Mouse (Mus musculus) midbrain, postnatal 0 days (tissue): ENCODE data around the gene Vps13c. TPM values are rescaled to one million over a fixed set of nuclear protein-coding genes. Genes with fewer than 3 reads are reported as not detected.

Experiments
- ATAC-seq: fragments of 200-750 bp; cut with Nextera tagmentation; 2 replicates; pipeline ENCODE4 v1.8.0; 2017; ENCODE audit warnings: moderate number of reproducible peaks, mild to moderate bottlenecking, moderate TSS enrichment, moderate library complexity; ENCODE audit not compliant: low FRiP score
- DNase-seq: peaks from one replicate; pipeline ENCODE4 v3.0.0-alpha.2; 2015; ENCODE audit warnings: low spot score
- H3K27ac ChIP-seq: fragments of 300-500 bp; sonication (generic); 2 replicates; pipeline ENCODE4 v1.5.1; 2014; ENCODE audit warnings: low read depth, mild to moderate bottlenecking, low read length, mixed read lengths
- H3K27me3 ChIP-seq: fragments of 300-500 bp; sonication (generic); 2 replicates; pipeline ENCODE4 v1.6.1; 2014; ENCODE audit warnings: low read length, control low read depth, mixed read lengths; ENCODE audit not compliant: insufficient read depth
- H3K36me3 ChIP-seq: fragments of 300-500 bp; sonication (generic); 2 replicates; pipeline ENCODE4 v1.6.1; 2014; ENCODE audit warnings: low read length, control low read depth, mixed read lengths; ENCODE audit not compliant: insufficient read depth
- H3K4me1 ChIP-seq: fragments of 300-500 bp; sonication (generic); 2 replicates; pipeline ENCODE4 v1.6.1; 2014; ENCODE audit warnings: mild to moderate bottlenecking, control low read depth, antibody characterized with exemption, low read length, mixed read lengths; ENCODE audit not compliant: insufficient read depth
- H3K4me2 ChIP-seq: fragments of 300-500 bp; sonication (generic); 2 replicates; pipeline ENCODE4 v1.6.1; 2014; ENCODE audit warnings: low read depth, mild to moderate bottlenecking, low read length, mixed read lengths; ENCODE audit not compliant: poor library complexity, severe bottlenecking
- H3K4me3 ChIP-seq: fragments of 300-500 bp; sonication (generic); 2 replicates; pipeline ENCODE4 v1.5.1; 2014; ENCODE audit warnings: low read depth, mild to moderate bottlenecking, low read length, moderate library complexity
- H3K9ac ChIP-seq: fragments of 300-500 bp; sonication (generic); replicated peaks from 2 replicates; pipeline ENCODE4 v1.6.1; 2014; ENCODE audit warnings: mild to moderate bottlenecking, low read length, moderate library complexity, mixed read lengths; ENCODE audit not compliant: poor library complexity, severe bottlenecking
- H3K9me3 ChIP-seq: fragments of 300-500 bp; sonication (generic); 2 replicates; pipeline ENCODE4 v1.6.1; 2016; ENCODE audit warnings: low read length, control low read depth
- CTCF ChIP-seq: IDR thresholded peaks from 2 replicates; pipeline ENCODE4 v1.5.1; 2016; ENCODE audit warnings: antibody characterized with exemption, mild to moderate bottlenecking
- WGBS: fragments of 180-500 bp; shearing (Covaris S2); extraction: QIAGEN DNeasy Blood & Tissue Kit; methylation state at CpG from one replicate; pipeline ENCODE4 v1.1.7; 2014; 5-methylcytosine and 5-hydroxymethylcytosine counted together
- polyA plus RNA-seq: library from polyadenylated mRNA; unstranded; fragments of >200 nt; fragmentation: Nextera tagmentation; extraction: Ambion mirVana; gene quantifications from 2 replicates; pipeline ENCODE4 v1.2.1, GENCODE M21; 2015
- total RNA-seq: library from RNA; depleted of rRNA; stranded (reverse); fragments of >200 nt; gene quantifications from 2 replicates; pipeline ENCODE4 v1.2.3, GENCODE M21; 2014; rRNA removed

Vps13c gene
- total RNA-seq, result 31.5 and 42.8 TPM in 2 replicates
- polyA plus RNA-seq, result 6.8 and 8.4 TPM in 2 replicates

DNA sequence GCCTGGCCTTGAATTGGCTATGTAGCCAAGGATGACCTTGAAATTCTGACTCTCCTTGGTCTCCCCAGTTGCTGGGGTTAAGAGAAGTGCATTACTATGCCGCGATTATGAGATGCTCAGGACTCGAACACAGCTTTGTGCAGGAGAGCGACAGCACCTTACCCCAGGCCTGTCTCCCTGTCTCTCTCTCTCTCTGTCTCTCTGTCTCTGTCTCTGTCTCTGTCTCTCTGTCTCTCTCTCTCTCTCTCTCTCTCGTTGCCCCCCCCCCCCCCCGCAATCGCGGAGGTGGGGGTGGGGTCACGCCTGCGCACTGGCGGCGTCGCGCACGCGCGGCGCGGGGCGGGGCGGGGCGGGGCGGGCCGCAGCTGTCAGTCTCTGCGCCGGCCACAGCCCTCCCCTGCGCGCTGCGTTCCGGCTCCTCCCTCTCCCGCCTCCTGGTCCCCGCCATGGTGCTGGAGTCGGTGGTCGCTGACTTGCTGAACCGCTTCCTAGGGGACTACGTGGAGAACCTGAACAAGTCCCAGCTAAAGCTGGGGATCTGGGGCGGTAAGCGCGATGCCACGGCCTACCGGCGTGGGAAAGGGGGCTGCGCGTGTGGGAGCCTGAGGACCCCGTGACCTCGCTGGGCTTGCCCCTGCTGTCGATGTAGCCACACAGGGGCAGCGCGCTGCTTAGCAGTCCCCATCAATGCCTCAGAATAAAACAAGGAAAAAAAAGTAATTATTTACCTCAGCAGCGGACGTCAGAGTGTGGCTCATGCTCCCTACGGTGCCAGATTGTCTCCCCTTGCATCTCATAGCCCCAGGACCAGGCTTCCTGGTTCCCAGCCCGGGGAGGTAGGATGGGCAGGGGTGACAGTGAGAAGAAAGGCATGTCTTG, at the start of gene Vps13c:
Vps13c (plus strand) TSS at position 416 of the 879 bp plus-strand sequence.
- peak within 1 kb of the TSS; percentile 66 for H3K27ac ChIP-seq
- peak within 1 kb of the TSS; percentile 69 for H3K9ac ChIP-seq
- H3K36me3 ChIP-seq, result no peaks in the 10 kb centered on the region
- no peak; the same call in 1 of the 2 replicates for TF ChIP-seq CTCF
- WGBS, result under 1% methylated on average over 36 of the region's 53 CpGs
- H3K4me3 ChIP-seq, result peak within 1 kb of the TSS; percentile 69
- ATAC-seq, result peak; percentile 98
- peak; percentile 85 for DNase-seq
- H3K4me2 ChIP-seq, result peak within 1 kb of the TSS; percentile 92
- H3K4me1 ChIP-seq, result 0 out of 2 replicates have a peak, but pooled peaks cover 3% of the 10 kb centered on the region
- H3K27me3 ChIP-seq, result no peaks in the 10 kb centered on the region
- no peaks in the 10 kb centered on the region for H3K9me3 ChIP-seq

DNA sequence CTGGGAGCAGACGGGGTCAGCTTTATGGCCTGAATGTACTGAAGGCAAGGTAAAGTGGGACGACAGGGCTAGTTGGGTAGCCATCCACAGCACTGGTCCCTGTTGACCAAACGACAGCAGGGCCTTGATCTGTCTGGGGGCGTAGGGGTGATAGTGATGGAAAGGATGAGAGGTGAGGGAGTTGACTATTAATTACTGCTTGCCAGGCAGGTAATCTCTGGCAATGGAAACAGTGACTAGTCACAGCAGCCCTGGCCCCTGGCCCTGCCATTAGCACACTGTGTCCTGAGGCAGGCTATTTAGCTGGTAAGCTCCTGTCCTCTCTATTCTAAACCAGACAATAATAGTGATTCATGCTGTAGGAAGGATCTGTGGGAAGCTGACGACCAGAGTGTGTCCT, 47.8 kb upstream of the Vps13c start:
- Histone ChIP-seq H3K4me2 (no peak overlapping the region), H3K9me3 (no peaks in the 10 kb centered on the region), H3K4me1 (no peaks in the 10 kb centered on the region; the same call in 1 of the 2 replicates), H3K27ac (no peak overlapping the region), H3K9ac (no peak overlapping the region), H3K27me3 (no peaks in the 10 kb centered on the region), H3K4me3 (no peak overlapping the region), H3K36me3 (no peaks in the 10 kb centered on the region)
- 71% methylated on average over 5 of the region's 5 CpGs for WGBS
- no peak for TF ChIP-seq CTCF
- ATAC-seq (no peak), DNase-seq (no peak)

DNA sequence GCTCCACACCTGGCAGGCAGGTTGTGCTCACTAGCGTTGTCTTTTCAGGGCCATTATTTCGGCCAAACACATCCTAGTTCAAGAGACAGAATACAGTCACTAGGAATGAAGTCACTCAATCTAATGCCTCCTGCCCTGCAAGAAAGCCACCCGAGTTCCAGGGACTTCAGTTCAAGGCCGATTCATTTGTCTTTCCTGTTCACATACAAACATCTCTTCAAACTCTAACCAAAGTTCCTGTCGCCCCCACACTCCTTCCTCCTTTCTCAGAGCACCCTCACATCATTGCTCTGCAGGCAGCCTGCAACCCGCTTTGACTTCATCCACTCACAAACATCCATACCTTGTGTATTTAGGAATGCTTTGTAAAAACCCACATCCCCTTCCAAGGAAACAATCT, 46.7 kb upstream of the Vps13c start:
- DNase-seq, result no peak
- no peak for ATAC-seq
- WGBS, result 82% methylated on average over 6 of the region's 6 CpGs
- Histone ChIP-seq H3K27ac (no peak overlapping the region), H3K36me3 (no peaks in the 10 kb centered on the region), H3K27me3 (no peaks in the 10 kb centered on the region), H3K4me1 (no peaks in the 10 kb centered on the region; the same call in 1 of the 2 replicates), H3K4me2 (no peak overlapping the region), H3K4me3 (no peak overlapping the region), H3K9me3 (no peaks in the 10 kb centered on the region), H3K9ac (no peak overlapping the region)
- TF ChIP-seq CTCF, result no peak

DNA sequence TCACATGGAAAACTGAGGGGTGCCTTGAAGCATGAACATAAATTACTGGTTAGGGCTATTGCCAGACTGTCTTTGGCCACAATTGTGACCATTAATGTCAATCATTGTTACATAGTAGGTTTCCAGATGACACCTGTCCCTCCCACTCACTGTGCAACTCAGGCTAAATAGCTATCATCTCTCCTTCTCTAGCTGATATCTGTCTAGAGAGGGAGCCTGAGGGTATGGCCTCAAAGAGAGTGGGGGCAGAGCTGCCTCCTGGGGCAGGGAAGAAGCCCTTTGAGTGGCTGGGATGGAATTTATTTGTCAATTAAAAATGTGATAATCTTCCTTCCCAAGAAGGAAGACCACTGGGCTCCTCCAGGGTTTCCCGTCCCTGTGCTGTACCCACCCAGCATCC, 46.0 kb upstream of the Vps13c start:
- Histone ChIP-seq H3K4me1 (no peaks in the 10 kb centered on the region; the same call in 1 of the 2 replicates), H3K36me3 (no peaks in the 10 kb centered on the region), H3K27ac (no peak overlapping the region), H3K27me3 (no peaks in the 10 kb centered on the region), H3K9me3 (no peaks in the 10 kb centered on the region), H3K4me3 (no peak overlapping the region), H3K4me2 (no peak overlapping the region), H3K9ac (no peak overlapping the region)
- WGBS, result 40% methylated on average over 1 of the region's 1 CpGs
- no peak for DNase-seq
- no peak for ATAC-seq
- TF ChIP-seq CTCF, result no peak

DNA sequence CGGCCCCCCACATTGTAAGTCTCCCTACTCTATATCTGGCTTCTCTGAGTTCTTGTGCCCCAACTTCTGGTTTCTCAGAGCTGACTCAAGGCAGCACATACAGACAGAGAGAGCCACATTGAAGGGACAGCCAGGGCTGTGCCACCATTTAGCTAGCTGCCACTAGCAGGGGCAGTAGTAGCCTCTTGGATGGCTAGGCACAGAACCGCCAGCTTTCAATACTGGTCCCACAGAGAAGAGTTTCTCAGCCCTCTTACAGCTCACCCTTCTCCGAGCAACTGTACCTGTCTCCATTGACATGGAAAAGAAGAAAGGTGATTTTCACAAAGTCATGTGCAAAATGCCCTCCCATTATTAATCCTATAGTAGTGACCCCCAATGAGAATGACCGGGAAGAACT, 45.5 kb upstream of the Vps13c start:
- no peaks in the 10 kb centered on the region for H3K27me3 ChIP-seq
- TF ChIP-seq CTCF, result no peak
- WGBS, result 86% methylated on average over 4 of the region's 4 CpGs
- H3K27ac ChIP-seq, result no peak overlapping the region
- no peak overlapping the region for H3K9ac ChIP-seq
- ATAC-seq, result no peak
- no peak overlapping the region for H3K4me2 ChIP-seq
- H3K36me3 ChIP-seq, result no peaks in the 10 kb centered on the region
- no peak overlapping the region for H3K4me3 ChIP-seq
- DNase-seq, result no peak
- H3K4me1 ChIP-seq, result no peaks in the 10 kb centered on the region; the same call in 1 of the 2 replicates
- no peaks in the 10 kb centered on the region for H3K9me3 ChIP-seq

DNA sequence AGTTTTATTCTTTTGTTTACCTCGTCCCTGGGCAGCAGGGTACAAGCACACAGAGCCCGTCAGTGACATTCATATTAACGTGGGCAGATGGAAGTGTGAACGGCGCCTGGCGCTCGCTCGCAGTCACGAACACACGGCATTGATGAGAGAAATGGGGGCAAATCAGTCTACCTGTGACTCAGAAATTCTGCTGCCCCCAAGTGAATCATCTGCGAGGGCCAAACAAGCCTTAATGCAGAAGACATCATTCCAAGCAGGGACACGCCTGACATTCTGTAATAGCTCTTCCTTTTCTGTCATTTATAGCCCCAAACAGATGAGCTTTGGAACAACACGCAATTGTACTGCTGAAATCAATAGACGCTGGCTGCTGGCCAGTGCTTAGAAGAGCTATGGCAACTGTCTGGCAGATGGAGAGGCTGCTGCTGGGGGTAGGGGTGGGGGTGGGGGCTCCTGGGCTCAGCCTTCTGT, 45.0 kb upstream of the Vps13c start:
- Histone ChIP-seq H3K9me3 (no peaks in the 10 kb centered on the region), H3K27me3 (no peaks in the 10 kb centered on the region), H3K27ac (no peak overlapping the region), H3K4me2 (peak overlapping the region; percentile 28; the same call in 1 of the 2 replicates), H3K36me3 (no peaks in the 10 kb centered on the region), H3K9ac (no peak overlapping the region), H3K4me1 (no peaks in the 10 kb centered on the region; the same call in 1 of the 2 replicates), H3K4me3 (no peak overlapping the region)
- WGBS, result 25% methylated on average over 14 of the region's 14 CpGs
- no peak for TF ChIP-seq CTCF
- ATAC-seq, result no peak
- DNase-seq, result peak; percentile 80
